Mouse (Mus musculus) ES-E14 (cell line): ENCODE measurements at regions not wholly inside any gene's neighbourhood (a gene's known extent, or its start where the extent isn't known, plus 50 kb on each side); places are given as distances from the start of the nearest gene placed in this dataset.

Experiments used
- DNase-seq: peaks from one replicate; pipeline ENCODE4 v3.0.0-alpha.2; 2013; ENCODE audit warnings: low read depth, low spot score
- H3K27ac ChIP-seq: 2 replicates; pipeline ENCODE4 v1.5.1; 2012; ENCODE audit warnings: low read depth, mild to moderate bottlenecking, low read length, moderate library complexity, mixed read lengths; ENCODE audit not compliant: poor library complexity, insufficient read depth, severe bottlenecking
- H3K36me3 ChIP-seq: 2 replicates; pipeline ENCODE4 v1.6.1; 2012; ENCODE audit warnings: mild to moderate bottlenecking, low read length, moderate library complexity, mixed read lengths; ENCODE audit not compliant: control insufficient read depth, poor library complexity, insufficient read depth, severe bottlenecking
- H3K4me1 ChIP-seq, 2 experiments: fragments of 150-350 bp in 1 of 2; sonication (generic) in 1 of 2; 2 replicates each; pipeline ENCODE4 v1.6.1; 2012; ENCODE audit warnings: low read length in 2 of 2, mild to moderate bottlenecking in 1 of 2, mixed read lengths in 1 of 2; ENCODE audit not compliant: control insufficient read depth in 2 of 2, insufficient read depth in 2 of 2, poor library complexity in 1 of 2
- H3K4me3 ChIP-seq, 2 experiments: fragments of 150-350 bp in 1 of 2; sonication (generic) in 1 of 2; 2 replicates each; pipeline ENCODE4 v1.5.1; 2012; ENCODE audit warnings: low read length in 2 of 2, low read depth in 1 of 2, mild to moderate bottlenecking in 1 of 2, mixed read lengths in 1 of 2; ENCODE audit not compliant: insufficient read depth in 1 of 2, poor library complexity in 1 of 2, severe bottlenecking in 1 of 2
- H3K9ac ChIP-seq: 2 replicates; pipeline ENCODE4 v1.6.1; 2012; ENCODE audit warnings: low read depth, mild to moderate bottlenecking, low read length, mixed read lengths; ENCODE audit not compliant: poor library complexity, insufficient read depth, severe bottlenecking
- H3K9me3 ChIP-seq: fragments of 150-350 bp; sonication (generic); 2 replicates; pipeline ENCODE4 v1.6.1; 2012; ENCODE audit warnings: low read depth, mild to moderate bottlenecking, low read length; ENCODE audit not compliant: control insufficient read depth, insufficient read depth
- CHD2 ChIP-seq: IDR thresholded peaks from 2 replicates; pipeline ENCODE4 v1.6.1; 2014; ENCODE audit warnings: mild to moderate bottlenecking, low read depth, low read length, inconsistent platforms
- HCFC1 ChIP-seq: IDR thresholded peaks from 2 replicates; pipeline ENCODE4 v1.6.1; 2012; ENCODE audit warnings: low read length, inconsistent platforms, borderline replicate concordance; ENCODE audit not compliant: insufficient read depth
- MAFK ChIP-seq: IDR thresholded peaks from 2 replicates; pipeline ENCODE4 v1.6.1; 2014; ENCODE audit warnings: mild to moderate bottlenecking, low read depth, low read length, inconsistent platforms; ENCODE audit not compliant: insufficient read depth
- ZC3H11A ChIP-seq: IDR thresholded peaks from 2 replicates; pipeline ENCODE4 v1.6.1; 2012; ENCODE audit warnings: low read depth, mild to moderate bottlenecking, inconsistent platforms, low read length, borderline replicate concordance
- ZNF384 ChIP-seq: IDR thresholded peaks from 2 replicates; pipeline ENCODE4 v1.6.1; 2012; ENCODE audit warnings: low read depth, low read length, inconsistent platforms
- in situ Hi-C, 2 experiments: fragments of 600-800 bp; cut with MboI; formaldehyde crosslinking; loops; one replicate each; pipeline ENCODE4 v1.15.1; 2025; ENCODE audit warnings: low sequenced_read_pairs in 2 of 2, inconsistent platforms in 1 of 2; ENCODE audit not compliant: unreplicated experiment in 2 of 2

DNA sequence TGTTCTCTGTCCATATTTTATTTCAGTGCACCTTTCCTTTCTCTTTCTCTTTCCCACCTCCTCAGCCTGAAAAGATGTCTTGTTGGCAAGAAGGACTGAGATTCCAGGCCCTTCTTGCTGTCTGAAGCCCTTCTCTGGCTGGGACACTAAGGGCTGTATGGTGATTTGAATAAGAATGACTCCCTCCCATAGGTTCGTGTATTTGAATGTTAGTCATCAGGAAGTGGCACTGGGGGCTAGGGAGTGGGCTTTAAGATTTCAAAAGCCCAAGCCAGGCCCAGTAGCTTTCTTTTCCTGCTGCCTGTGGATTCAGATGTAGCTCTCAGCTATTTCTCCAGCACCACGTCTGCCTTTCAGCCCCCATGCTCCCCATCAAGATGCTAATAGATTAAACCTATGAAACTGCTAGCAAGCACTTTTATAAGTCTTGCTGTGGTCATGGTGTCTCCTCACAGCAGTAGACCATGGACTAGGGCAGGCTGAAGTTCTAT is 66.3 kb upstream of the Tle4 start:
- no peak for DNase-seq
- H3K9me3 ChIP-seq, result no peaks in the 10 kb centered on the region
- peaks cover 2% of the 10 kb centered on the region; the same call in 1 of the 2 replicates for H3K36me3 ChIP-seq
- H3K4me3 ChIP-seq, result peak overlapping the region in 1 of 2 experiments; percentile 20; a peak in 2 of 4 replicates
- peaks cover 8 to 20% of the 10 kb centered on the region in 2 experiments for H3K4me1 ChIP-seq
- in situ Hi-C loops, result no loop called here
- TF ChIP-seq ZNF384 (no peak), HCFC1 (no peak), ZC3H11A (no peak), MAFK (no peak), CHD2 (no peak)
- H3K9ac ChIP-seq, result no peak overlapping the region
- peak overlapping the region; percentile 92 for H3K27ac ChIP-seq

DNA sequence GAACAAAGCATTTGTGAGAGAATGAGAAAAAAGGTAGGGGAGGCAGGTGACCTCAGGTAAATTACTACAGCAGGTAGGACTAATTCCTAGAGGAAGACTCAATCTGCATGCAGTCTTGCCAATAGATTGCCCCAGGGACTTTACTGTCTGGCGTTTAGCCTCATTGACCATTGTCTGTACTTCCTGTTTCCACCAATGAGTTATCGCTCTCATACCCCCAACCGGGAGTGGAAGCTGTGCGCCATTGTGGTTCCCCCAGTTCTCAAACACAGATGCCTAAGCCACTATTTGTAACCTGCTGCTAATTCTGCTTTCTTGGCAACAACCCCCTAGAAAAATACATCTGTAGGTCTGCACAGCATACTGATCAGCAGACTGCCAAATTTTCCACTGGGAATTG is 65.5 kb upstream of the Tle4 start:
- Histone ChIP-seq H3K27ac (peak overlapping the region; percentile 92; the same call in 1 of the 2 replicates), H3K4me3 (peak overlapping the region in 1 of 2 experiments; percentile 20; a peak in 2 of 4 replicates), H3K9ac (no peak overlapping the region), H3K4me1 (peaks cover 8 to 21% of the 10 kb centered on the region in 2 experiments), H3K36me3 (peaks cover 2% of the 10 kb centered on the region; the same call in 1 of the 2 replicates), H3K9me3 (no peaks in the 10 kb centered on the region)
- TF ChIP-seq ZC3H11A (no peak), CHD2 (0 out of 2 replicates have a peak, but pooled peaks have one; percentile 34)
- no peak for DNase-seq
- in situ Hi-C loops, result no loop called here

DNA sequence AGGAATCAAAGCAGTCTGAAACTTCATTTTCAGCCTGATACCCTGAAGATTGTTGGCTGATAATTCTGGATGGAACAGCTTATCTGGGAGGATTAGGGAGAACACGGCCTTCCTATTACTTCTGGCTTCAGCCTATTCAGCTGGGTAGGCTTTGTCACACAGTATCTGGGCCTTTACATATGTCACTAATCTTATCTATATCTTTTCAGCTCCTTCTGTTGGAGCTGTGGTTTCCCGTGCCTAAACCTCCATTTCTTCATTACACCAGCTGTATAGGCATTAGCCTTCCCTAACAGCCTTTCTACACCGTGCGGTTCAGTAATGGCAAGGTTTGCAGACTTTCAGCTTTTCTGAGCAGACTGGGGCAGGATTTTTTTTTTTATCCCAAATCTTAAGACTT is 61.9 kb upstream of the Tle4 start:
- no peak overlapping the region for H3K9ac ChIP-seq
- no peak overlapping the region for H3K4me3 ChIP-seq
- peaks cover 7 to 24% of the 10 kb centered on the region in 2 experiments for H3K4me1 ChIP-seq
- no peak for DNase-seq
- H3K36me3 ChIP-seq, result peaks cover 2% of the 10 kb centered on the region; the same call in 1 of the 2 replicates
- TF ChIP-seq ZNF384 (no peak), HCFC1 (no peak), CHD2 (no peak), MAFK (no peak), ZC3H11A (no peak)
- in situ Hi-C loops, result no loop called here
- H3K9me3 ChIP-seq, result no peaks in the 10 kb centered on the region
- H3K27ac ChIP-seq, result no peak overlapping the region

DNA sequence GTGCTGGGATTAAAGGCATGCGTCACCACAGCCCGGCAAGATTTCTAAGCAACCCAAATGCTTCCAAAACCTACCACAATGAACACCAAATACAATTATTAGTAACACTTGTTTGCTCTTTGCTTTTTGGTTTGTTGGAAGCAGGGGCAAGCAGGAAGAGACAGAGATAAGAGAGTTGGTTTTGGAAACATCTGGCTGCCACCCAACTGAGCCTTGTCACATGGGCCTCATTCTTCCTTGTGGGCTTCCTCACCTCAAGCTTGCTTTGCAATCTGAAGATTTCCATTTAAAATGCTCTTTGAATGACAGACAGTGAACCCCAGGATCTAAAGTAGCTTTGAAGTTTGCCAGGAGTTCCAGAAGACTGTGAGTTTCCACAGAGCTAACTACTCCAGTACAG is 60.6 kb upstream of the Tle4 start:
- H3K9me3 ChIP-seq, result no peaks in the 10 kb centered on the region
- in situ Hi-C loops, result no loop called here
- DNase-seq, result no peak
- H3K27ac ChIP-seq, result no peak overlapping the region
- TF ChIP-seq ZNF384 (no peak), CHD2 (no peak), ZC3H11A (no peak), MAFK (no peak), HCFC1 (no peak)
- H3K4me3 ChIP-seq, result no peak overlapping the region
- no peak overlapping the region for H3K9ac ChIP-seq
- H3K4me1 ChIP-seq, result peaks cover 6 to 23% of the 10 kb centered on the region in 2 experiments
- H3K36me3 ChIP-seq, result peaks cover 2% of the 10 kb centered on the region; the same call in 1 of the 2 replicates

DNA sequence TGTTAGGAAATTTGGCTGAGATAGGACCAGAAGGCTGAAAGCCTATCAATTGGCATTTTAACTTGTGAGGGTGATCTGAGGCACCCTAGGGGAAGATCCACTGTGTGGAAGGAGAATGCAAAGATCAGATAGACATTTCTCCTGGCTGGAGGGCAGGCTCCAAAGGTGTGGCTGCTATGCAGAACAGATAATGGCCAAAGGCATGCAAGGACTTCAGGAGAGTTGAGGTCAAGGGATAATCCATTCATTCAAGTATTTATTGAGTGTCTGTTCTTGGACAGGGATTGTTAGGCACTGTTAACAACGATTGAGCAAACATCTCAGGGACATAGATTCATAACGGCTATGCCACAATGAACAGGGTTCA is 58.2 kb upstream of the Tle4 start:
- no peak overlapping the region for H3K9ac ChIP-seq
- in situ Hi-C loops, result no loop called here
- DNase-seq, result no peak
- peaks cover 2% of the 10 kb centered on the region; the same call in 1 of the 2 replicates for H3K36me3 ChIP-seq
- 0 out of 2 replicates have a peak, but pooled peaks have one; percentile 36 for TF ChIP-seq ZNF384
- no peak for TF ChIP-seq MAFK
- 0 out of 2 replicates have a peak, but pooled peaks have one; percentile 62 for TF ChIP-seq CHD2
- TF ChIP-seq ZC3H11A, result no peak
- TF ChIP-seq HCFC1, result no peak
- no peaks in the 10 kb centered on the region for H3K9me3 ChIP-seq
- no peak overlapping the region for H3K4me3 ChIP-seq
- H3K27ac ChIP-seq, result no peak overlapping the region; the same call in 1 of the 2 replicates
- peaks cover 2 to 19% of the 10 kb centered on the region in 2 experiments; a peak in 3 of 4 replicates for H3K4me1 ChIP-seq
